In genomic region chr5:74205509-74205908, GRCm38 (mm10) we compare ENCODE assay signal across 13 mouse cellular contexts. TPM values are rescaled to one million over a fixed set of nuclear protein-coding genes. Genes with fewer than 3 reads are reported as not detected.
A peak's percentile ranks its signal among the peaks of the same experiment; 100 is the strongest.
DNase-seq lines count a peak whose midpoint lies in the region; ATAC-seq lines count a peak whose summit lies in the region.
"Had no signal": no experiment of that assay in that cellular context is flagged by ENCODE, and none has a peak within 500 bp of the region (broad histone marks: within the 10 kb centered on the region; RNA-seq: fewer than 3 reads in every experiment).

No protein-coding gene starts in this region.

- peak overlapping the region; percentile 44 for H3K4me2 ChIP-seq in heart, embryonic 14.5 days (ENCODE audit: low read length)
- no peak overlapping the region for H3K4me2 ChIP-seq in embryonic facial prominence, embryonic 13.5 days
- H3K4me2 ChIP-seq: midbrain, embryonic 13.5 days; stomach, embryonic 15.5 days had no signal

- H3K36me3 ChIP-seq in heart, embryonic 14.5 days (ENCODE audit: control insufficient read depth, insufficient read depth, low read length) = peaks cover under 1% of the 10 kb centered on the region; the same call in 1 of the 2 replicates
- 0 out of 2 replicates have a peak, but pooled peaks cover 1% of the 10 kb centered on the region for H3K36me3 ChIP-seq in embryonic facial prominence, embryonic 13.5 days
- H3K36me3 ChIP-seq: stomach, embryonic 15.5 days had no signal

- peaks cover 3% of the 10 kb centered on the region for H3K9me3 ChIP-seq in heart, embryonic 14.5 days (ENCODE audit: control insufficient read depth, low read length)
- no peaks in the 10 kb centered on the region for H3K9me3 ChIP-seq in embryonic facial prominence, embryonic 13.5 days
- H3K9me3 ChIP-seq: stomach, embryonic 15.5 days had no signal

- H3K4me1 ChIP-seq in heart, embryonic 14.5 days (ENCODE audit: control insufficient read depth in 2 of 2, insufficient read depth in 2 of 2, low read length in 2 of 2) = peaks cover 41 to 68% of the 10 kb centered on the region in 2 experiments
- H3K4me1 ChIP-seq in embryonic facial prominence, embryonic 13.5 days = peaks cover 65% of the 10 kb centered on the region
- H3K4me1 ChIP-seq: midbrain, embryonic 13.5 days had no signal

- no peak for ATAC-seq in heart, embryonic 14.5 days (ENCODE audit: insufficient number of reproducible peaks, insufficient read depth, low FRiP score, low read depth)
- no peak for ATAC-seq in embryonic facial prominence, embryonic 13.5 days (ENCODE audit: insufficient number of reproducible peaks, insufficient read depth, low FRiP score, low TSS enrichment, low read depth)
- ATAC-seq: midbrain, embryonic 13.5 days had no signal

- no peak overlapping the region for H3K4me3 ChIP-seq in heart, embryonic 14.5 days (ENCODE audit: control insufficient read depth in 1 of 2, insufficient read depth in 1 of 2, low read depth in 1 of 2, low read length in 2 of 2)
- H3K4me3 ChIP-seq in embryonic facial prominence, embryonic 13.5 days = no peak overlapping the region
- H3K4me3 ChIP-seq: midbrain, embryonic 13.5 days; stomach, embryonic 15.5 days had no signal

- DNase-seq in heart, postnatal 4 days = no peak
- DNase-seq in retina, postnatal 1 day = peak; percentile 64
- no peak for DNase-seq in retina, embryonic 14.5 days (ENCODE audit: low spot score)
- peak; percentile 77 for DNase-seq in testis, postnatal 14 days (ENCODE audit: low spot score)
- no peak for DNase-seq in urinary bladder, postnatal 14 days (ENCODE audit: low spot score)
- DNase-seq: cerebellum, adult 11-12 months; gastrocnemius, postnatal 36 days; kidney, adult 18-20 months; lung, adult 2 months had no signal

- peak overlapping the region; percentile 56 for H3K9ac ChIP-seq in heart, embryonic 14.5 days (ENCODE audit: low read length)
- 0 out of 2 replicates have a peak overlapping the region, but pooled peaks have one; percentile 27 for H3K9ac ChIP-seq in embryonic facial prominence, embryonic 13.5 days
- H3K9ac ChIP-seq: midbrain, embryonic 13.5 days; stomach, embryonic 15.5 days had no signal

- H3K27me3 ChIP-seq in heart, embryonic 14.5 days (ENCODE audit: control insufficient read depth, insufficient read depth, low read length) = no peaks in the 10 kb centered on the region
- no peaks in the 10 kb centered on the region for H3K27me3 ChIP-seq in embryonic facial prominence, embryonic 13.5 days
- H3K27me3 ChIP-seq: midbrain, embryonic 13.5 days; stomach, embryonic 15.5 days had no signal

- peak overlapping the region; percentile 95 to 97 for H3K27ac ChIP-seq in heart, embryonic 14.5 days (replicated peaks in 1 of 2; ENCODE audit: control insufficient read depth in 1 of 2, insufficient read depth in 1 of 2, low read depth in 2 of 2, low read length in 2 of 2)
- peak overlapping the region; percentile 64 for H3K27ac ChIP-seq in embryonic facial prominence, embryonic 13.5 days
- H3K27ac ChIP-seq: midbrain, embryonic 13.5 days; stomach, embryonic 15.5 days had no signal

- WGBS in heart, embryonic 14.5 days = 21% methylated on average over 8 of the region's 8 CpGs
- WGBS in embryonic facial prominence, embryonic 13.5 days = 28% methylated on average over 8 of the region's 8 CpGs

RNA-seq across cellular contexts. Expression of gene Rasl11b, which starts 10.4 kb away (rescaled TPM):
- polyA plus RNA-seq in heart, embryonic 14.5 days (2014; fragmentation: Nextera tagmentation; extraction: Ambion mirVana) = 85.9 and 92.3 TPM in 2 replicates
- 10 to 100 TPM; 71.9 to 73.4 TPM for total RNA-seq in heart, postnatal 4 days (2021)
- 148 and 177 TPM in 2 replicates for polyA plus RNA-seq in embryonic facial prominence, embryonic 13.5 days (2015; fragmentation: Nextera tagmentation; extraction: Ambion mirVana)

Comparison
In these comparisons a context has a peak if more than half of its experiments do, and no peak if none do; other contexts are left out.
1. DNase-seq: peak in retina, postnatal 1 day (single experiment) and testis, postnatal 14 days (single experiment); none in heart, postnatal 4 days (single experiment), retina, embryonic 14.5 days (single experiment) and urinary bladder, postnatal 14 days (single experiment).